Mouse (Mus musculus) naive thymus-derived CD4-positive, alpha-beta T cell, adult 2 months (primary cell): ENCODE measurements around the gene Grm1.

ENCODE experiments used
- DNase-seq: peaks from one replicate; pipeline ENCODE4 v3.0.0-alpha.2; 2011; ENCODE audit warnings: low read depth

Gene Grm1

DNA sequence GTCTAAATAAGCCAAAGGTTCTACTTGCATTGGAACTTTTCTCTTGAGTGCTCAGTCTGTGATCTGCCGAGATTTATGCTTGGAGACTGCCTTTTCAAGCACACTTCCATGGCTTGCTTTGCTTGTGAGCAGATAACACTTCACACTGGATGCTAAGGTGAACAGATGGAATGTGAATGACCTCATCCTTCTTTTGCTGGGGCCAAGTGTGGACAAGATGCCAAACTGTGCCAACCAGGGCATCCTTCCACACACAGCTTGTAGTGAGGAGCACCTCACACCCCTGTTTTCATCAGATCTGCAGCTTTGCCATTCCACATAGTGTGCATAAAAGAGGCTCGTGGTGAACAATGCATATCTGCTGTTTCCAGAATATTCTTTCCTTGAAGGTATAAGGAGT, 371.3 kb downstream of the Grm1 start:
- no peak for DNase-seq

DNA sequence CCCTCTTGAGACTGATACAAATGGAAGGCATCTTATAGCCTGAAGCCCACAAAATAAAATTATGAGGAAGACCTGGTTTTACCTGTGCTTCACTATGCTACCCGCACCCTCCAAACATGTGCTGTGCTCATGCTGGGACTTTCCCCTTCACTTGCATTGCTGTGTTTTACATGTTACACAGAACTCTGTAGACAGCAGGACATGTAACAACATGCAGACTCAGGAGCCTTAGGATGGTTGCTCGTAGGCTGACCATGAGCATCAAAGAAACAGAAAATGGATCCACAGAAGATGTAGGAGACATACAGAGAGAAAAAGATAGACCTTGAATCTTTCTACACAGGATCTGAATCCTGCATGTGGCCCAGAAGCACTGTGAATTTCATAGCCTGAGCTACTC, 371.8 kb downstream of the Grm1 start:
- DNase-seq = no peak

DNA sequence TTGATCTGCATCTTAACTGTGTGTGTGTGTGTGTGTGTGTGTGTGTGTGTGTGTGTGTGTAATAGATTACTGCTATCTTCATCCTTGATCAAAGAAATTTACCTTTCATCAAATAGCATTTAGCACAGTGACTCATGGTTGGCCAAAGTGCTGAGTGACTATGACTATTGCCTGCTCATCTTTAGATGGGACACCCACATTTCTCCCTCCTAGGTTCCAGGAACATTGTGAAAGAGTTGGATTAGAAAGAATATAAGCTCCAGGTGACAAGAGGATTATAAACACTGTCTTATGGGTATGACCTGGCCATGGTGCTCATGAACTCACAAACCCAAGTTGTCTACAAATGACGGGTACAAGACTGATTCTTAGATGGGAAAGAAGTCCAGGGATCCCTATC, 374.1 kb downstream of the Grm1 start:
- no peak for DNase-seq

DNA sequence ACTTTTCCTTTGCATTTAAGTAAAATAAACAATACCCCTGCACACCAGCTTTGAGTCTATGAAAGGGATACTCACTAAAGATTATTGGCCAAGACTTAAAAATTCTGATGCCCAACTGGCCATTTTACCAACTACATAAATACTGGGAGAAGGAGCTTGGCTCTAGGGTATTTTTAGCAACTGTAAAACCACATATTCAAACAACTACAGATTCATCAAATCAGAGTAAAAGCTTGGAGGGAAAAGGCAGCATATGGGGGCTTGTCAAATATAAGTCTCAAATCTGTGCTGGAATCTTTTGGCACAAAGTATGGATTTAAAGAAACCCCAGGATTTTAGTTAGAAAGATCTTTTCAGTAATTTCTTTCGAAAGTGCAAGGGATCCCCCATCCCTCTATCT, 380.8 kb downstream of the Grm1 start:
- no peak for DNase-seq

DNA sequence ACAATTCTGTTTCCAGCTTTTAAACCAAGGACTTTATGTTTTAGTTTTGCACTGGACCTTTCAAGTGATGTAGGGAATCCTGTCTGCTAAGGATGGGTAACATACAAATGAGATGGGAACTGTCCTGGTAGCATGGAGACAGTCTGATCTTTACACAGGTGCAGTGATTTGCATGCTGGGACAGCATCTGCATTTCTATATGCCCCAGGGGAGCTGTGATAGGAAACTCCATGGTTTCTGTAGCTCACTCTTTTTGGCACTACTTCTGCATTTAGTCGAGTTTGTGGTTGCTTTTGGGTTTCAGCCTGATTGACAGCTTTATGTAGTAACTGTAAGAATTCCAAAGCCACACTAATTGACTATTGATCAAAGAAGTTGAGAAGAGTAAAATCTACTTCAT, 381.3 kb downstream of the Grm1 start:
- DNase-seq = no peak

DNA sequence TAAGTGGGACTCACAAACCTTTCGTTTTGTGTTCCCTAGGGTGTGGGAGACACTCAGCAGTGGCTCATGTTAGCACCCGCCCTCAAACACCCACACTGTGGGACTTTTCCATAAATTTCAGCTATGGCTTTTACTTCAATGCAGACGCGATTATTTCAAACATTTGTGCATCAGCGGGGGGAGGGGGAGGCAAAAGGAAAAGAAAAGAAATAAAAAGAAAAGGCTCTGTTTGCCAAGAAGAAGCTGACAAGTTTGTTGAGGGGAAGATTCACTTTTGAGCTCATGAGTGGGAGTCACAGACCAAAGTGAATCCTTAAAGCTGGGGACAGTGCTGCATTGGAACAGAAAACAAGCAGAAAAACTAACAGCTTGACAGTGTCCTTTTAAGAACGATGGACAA, 384.7 kb downstream of the Grm1 start:
- no peak for DNase-seq

DNA sequence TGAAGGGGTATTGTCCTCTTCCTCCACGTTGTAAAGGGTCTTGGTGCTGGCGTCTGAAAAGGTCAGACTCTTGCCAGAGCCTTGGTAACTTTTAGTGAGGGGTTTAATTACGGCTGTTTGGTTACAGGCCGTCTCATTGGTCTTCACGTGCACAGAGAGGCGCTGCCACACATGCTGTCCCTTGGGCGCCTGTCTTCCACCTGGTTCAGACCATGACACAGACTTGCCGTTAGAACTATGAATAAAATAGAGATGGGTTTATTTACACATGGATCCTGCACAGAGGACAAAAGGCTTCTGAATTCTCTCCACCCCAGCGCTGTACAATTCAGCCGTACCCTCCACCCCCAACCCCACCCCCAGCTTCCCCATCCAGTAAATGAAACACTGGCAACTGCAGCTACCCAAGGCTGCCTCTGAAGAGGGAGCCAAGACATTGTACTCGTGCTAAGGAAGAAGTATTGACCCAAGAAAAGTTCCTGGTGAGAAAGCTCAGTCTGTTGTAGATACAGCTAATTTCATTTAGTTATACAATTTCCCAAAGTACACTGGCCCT, 392.4 kb downstream of the Grm1 start:
- DNase-seq = no peak

DNA sequence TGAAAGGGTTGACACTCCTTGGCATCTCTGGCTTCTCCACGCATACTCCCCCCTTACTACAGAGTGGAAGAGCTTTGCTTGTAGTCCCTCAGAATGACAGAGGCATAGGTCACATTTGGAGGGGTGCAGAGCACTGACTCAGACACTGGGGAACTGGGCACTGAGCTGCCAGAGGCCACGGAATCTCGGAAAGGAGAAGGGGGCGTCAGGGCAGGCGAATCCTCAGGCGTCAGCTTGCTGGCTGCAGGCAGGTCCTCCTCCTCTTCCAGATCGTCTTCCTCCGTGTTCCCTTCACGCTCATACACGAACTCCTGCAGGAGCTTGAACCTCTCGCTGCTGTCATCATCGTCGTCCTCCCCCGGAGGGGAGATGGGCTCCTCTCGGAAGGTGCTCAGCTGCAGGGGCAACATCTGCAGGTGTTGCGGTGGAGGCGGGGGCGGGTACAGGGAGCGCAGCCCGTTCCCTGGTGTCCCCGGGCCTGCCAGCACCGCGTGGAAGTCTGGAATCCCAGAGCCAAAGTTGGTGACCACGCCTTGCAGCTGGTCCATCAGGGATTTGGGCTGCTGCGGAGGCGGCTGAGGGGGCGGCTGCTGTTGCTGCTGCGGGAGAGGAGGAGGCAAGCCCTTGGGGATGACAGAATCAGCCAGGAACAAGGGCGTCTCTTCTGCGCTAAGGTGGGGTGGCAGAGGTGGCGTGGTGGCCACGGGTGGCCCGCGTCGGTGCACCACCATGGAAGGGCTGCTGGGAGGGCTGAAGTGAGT, 393.1 kb downstream of the Grm1 start:
- no peak for DNase-seq

DNA sequence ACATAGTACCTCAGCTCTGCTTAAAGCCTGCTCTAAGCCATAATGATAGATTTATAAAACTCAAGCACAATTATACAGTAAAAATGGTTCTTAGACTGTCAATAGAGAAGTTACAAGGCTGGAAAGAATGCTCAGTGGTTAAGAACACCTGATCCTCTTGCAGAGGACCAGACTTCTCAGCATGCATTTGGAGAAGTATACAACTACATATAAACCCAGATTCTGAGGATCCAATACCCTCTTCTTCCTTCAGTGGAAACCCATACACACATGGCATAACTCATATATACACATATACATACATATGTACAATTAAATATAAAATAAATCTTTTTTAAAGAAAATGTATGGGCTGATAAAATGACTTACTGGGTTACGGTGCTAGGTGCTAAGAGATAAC, 401.1 kb downstream of the Grm1 start, which contains the start of gene Gm10944:
Gene Gm10944 (plus strand): TSS at position 301 of the 400 bp plus-strand sequence.
- DNase-seq = no peak

GRCm38 (mm10) chr10:10659976-10660375, 422.2 kb downstream of the Grm1 start:
- DNase-seq = no peak

DNA sequence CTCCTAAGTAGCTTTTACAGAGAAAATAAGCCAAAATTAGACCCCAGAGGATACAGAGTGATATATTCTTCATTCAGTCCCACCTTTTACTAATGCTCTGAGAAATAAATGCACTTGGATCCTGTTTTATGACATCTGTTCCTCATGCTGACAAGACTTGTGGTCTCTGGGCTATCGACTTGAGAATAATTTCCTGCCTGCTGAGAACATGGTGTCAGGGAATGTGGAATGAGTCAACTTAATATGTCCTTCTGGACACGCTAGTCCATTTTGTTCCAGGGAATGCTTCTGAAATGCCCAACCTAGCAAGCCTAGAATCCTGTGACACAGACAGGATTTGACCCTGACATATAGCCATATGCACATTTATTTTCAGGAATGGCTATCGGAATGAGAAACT, 423.0 kb downstream of the Grm1 start:
- no peak for DNase-seq

GRCm38 (mm10) chr10:10656621-10657020, 425.5 kb downstream of the Grm1 start:
- no peak for DNase-seq

DNA sequence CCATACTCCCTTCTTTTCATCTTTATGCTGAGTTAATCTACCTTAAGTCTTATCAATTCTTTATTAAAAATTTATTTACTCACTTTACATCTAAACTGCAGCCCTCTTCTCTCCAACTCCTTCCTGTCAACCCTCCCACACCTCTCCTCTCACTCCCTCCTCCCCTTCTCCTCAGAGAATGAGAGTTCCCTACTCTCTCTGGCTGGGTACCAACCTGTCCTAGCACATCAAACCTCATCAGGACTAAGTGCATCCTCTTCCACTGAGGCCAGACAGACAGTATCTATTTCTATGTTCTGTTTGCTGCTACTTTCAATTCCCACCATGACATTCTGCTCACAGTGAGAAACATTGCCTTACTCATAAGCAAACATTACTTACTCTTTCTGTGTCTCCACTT, 426.2 kb downstream of the Grm1 start:
- no peak for DNase-seq
